Mouse (Mus musculus) lung, postnatal 0 days (tissue): ENCODE measurements around the gene Dennd1c. TPM values are rescaled to one million over a fixed set of nuclear protein-coding genes. Genes with fewer than 3 reads are reported as not detected.
A peak's percentile ranks its signal among the peaks of the same experiment; 100 is the strongest.

Source experiments
- ATAC-seq: fragments of 200-750 bp; cut with Nextera tagmentation; 2 replicates; pipeline ENCODE4 v1.8.0; 2017; ENCODE audit warnings: moderate library complexity
- DNase-seq: peaks from one replicate; pipeline ENCODE4 v3.0.0-alpha.2; 2016; ENCODE audit warnings: low spot score
- H3K27ac ChIP-seq: fragments of 300-500 bp; sonication (generic); 2 replicates; pipeline ENCODE4 v1.5.1; 2014; ENCODE audit warnings: antibody characterized with exemption, mild to moderate bottlenecking, low read length, mixed read lengths
- H3K27me3 ChIP-seq: fragments of 300-500 bp; sonication (generic); replicated peaks from 2 replicates; pipeline ENCODE4 v1.6.1; 2014; ENCODE audit warnings: low read length, mixed read lengths; ENCODE audit not compliant: insufficient read depth
- H3K36me3 ChIP-seq: fragments of 300-500 bp; sonication (generic); 2 replicates; pipeline ENCODE4 v1.6.1; 2014; ENCODE audit warnings: low read length, mixed read lengths; ENCODE audit not compliant: insufficient read depth
- H3K4me1 ChIP-seq: fragments of 300-500 bp; sonication (generic); 2 replicates; pipeline ENCODE4 v1.6.1; 2014; ENCODE audit warnings: antibody characterized with exemption, low read depth, low read length, mixed read lengths; ENCODE audit not compliant: insufficient read depth
- H3K4me2 ChIP-seq: fragments of 300-500 bp; sonication (generic); replicated peaks from 2 replicates; pipeline ENCODE4 v1.6.1; 2014; ENCODE audit warnings: low read depth, mild to moderate bottlenecking, low read length, moderate library complexity, mixed read lengths
- H3K4me3 ChIP-seq: fragments of 300-500 bp; sonication (generic); 2 replicates; pipeline ENCODE4 v1.5.1; 2014; ENCODE audit warnings: low read depth, low read length
- H3K9ac ChIP-seq: fragments of 300-500 bp; sonication (generic); replicated peaks from 2 replicates; pipeline ENCODE4 v1.6.1; 2014; ENCODE audit warnings: low read depth, mild to moderate bottlenecking
- H3K9me3 ChIP-seq: fragments of 300-500 bp; sonication (generic); 2 replicates; pipeline ENCODE4 v1.6.1; 2016; ENCODE audit warnings: low read length, mixed read lengths
- CTCF ChIP-seq: IDR thresholded peaks from 2 replicates; pipeline ENCODE4 v1.5.1; 2016; ENCODE audit warnings: antibody characterized with exemption, mild to moderate bottlenecking
- EP300 ChIP-seq: IDR thresholded peaks from 2 replicates; pipeline ENCODE4 v1.6.1; 2016; ENCODE audit warnings: antibody characterized with exemption, mild to moderate bottlenecking, control low read depth
- WGBS: fragments of 180-500 bp; shearing (Covaris S2); extraction: QIAGEN DNeasy Blood & Tissue Kit; methylation state at CpG from one replicate; pipeline ENCODE4 v1.1.7; 2014; 5-methylcytosine and 5-hydroxymethylcytosine counted together
- polyA plus RNA-seq: library from polyadenylated mRNA; unstranded; fragments of >200 nt; fragmentation: Nextera tagmentation; extraction: Ambion mirVana; gene quantifications from 2 replicates; pipeline ENCODE4 v1.2.1, GENCODE M21; 2015

Gene Dennd1c
- polyA plus RNA-seq = 5.7 and 6.0 TPM in 2 replicates

DNA sequence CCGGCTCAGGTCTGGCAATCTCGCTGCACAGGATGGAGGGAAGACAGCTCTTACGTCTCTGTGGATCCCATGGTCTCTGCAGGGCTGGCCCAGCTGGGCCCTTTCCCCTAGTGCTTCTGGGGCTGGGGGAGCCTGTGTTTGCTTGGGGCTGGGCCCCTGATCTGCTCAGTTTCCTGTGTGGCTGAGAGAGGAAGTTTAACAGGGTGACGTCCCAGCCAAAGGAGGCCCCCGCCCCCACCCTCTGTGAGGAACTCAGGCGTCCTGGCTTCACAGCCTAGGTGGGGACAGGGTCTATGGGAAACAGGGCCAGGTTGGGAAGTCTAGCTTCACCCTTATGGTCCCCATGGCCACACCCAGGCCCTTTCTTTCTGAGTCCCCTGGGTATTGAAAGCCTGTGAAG lies at the start of gene Dennd1c:
Dennd1c (minus strand) TSS at position 179 of the 400 bp plus-strand sequence.
- peak; percentile 63 for ATAC-seq
- Histone ChIP-seq H3K4me1 (no peaks in the 10 kb centered on the region), H3K36me3 (no peaks in the 10 kb centered on the region), H3K9me3 (no peaks in the 10 kb centered on the region), H3K27me3 (no peaks in the 10 kb centered on the region), H3K27ac (no peak within 1 kb of the TSS), H3K9ac (no peak within 1 kb of the TSS), H3K4me2 (no peak within 1 kb of the TSS), H3K4me3 (no peak within 1 kb of the TSS)
- peak; percentile 29 for DNase-seq
- WGBS = 39% methylated on average over 6 of the region's 6 CpGs
- TF ChIP-seq CTCF (no peak), EP300 (no peak)

DNA sequence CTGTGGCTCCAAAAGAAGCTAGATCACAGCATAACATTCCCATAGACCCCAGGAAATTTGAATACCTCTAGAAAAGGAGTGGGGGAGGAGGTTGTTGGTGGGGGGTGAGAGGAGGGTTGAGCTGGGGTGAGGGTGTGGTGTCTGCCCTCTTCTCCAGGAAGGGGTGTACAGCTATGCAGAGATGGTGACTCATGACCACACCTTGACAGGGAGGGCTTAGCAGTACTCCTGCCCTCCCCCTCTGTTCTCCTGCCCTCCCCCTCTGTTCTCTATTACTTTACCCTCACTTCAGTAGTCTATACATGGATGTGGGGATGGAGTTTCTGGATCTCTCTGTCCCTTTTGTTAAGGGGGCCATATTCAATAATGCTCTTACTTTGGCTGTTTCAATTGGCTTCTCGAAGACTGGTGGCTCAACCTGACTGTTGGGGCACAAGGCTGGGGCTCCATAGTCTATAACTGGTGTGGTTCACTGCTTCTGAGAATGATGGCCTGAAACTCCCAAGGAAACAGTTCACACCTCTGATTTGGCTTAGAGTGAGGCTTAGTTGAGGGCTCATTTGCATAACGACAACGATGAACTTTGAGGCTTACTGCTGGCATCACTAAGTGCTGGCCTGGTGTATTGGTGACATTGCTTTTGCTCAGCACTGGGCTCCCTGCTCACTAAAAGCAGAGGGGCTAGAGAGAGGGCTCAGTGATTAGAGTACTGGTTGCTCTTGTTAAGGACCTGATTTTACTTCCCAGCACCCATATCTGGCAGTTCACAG lies 47.7 kb upstream of the Dennd1c start:
- 58% methylated on average over 3 of the region's 3 CpGs for WGBS
- no peaks in the 10 kb centered on the region for H3K27me3 ChIP-seq
- H3K27ac ChIP-seq = no peak overlapping the region
- DNase-seq = no peak
- H3K4me1 ChIP-seq = no peaks in the 10 kb centered on the region
- no peak overlapping the region for H3K4me2 ChIP-seq
- H3K36me3 ChIP-seq = no peaks in the 10 kb centered on the region
- H3K4me3 ChIP-seq = no peak overlapping the region
- ATAC-seq = no peak
- H3K9ac ChIP-seq = no peak overlapping the region
- no peak for TF ChIP-seq CTCF
- TF ChIP-seq EP300 = no peak
- no peaks in the 10 kb centered on the region for H3K9me3 ChIP-seq

DNA sequence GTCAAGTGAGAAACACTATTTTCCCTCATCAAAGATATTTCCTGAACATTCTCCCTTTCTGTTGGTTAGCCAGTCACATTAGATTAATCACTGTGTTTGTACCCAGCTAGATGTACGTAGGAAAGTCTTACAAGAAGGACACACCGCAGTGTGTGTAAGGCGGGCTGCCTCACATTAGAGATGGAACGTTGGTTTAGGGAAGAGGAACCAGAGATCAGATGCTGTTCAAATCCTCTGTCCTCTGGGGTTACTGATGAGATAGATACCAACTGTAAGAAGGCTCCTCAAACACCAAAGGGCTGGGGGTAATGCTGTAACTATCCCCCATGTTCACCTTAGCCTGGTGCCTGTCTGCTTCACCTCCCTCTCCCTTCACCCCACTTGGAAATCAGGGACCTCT lies 46.5 kb upstream of the Dennd1c start:
- TF ChIP-seq EP300 (no peak), CTCF (no peak)
- Histone ChIP-seq H3K9ac (no peak overlapping the region), H3K9me3 (no peaks in the 10 kb centered on the region), H3K27me3 (no peaks in the 10 kb centered on the region), H3K27ac (no peak overlapping the region), H3K4me3 (no peak overlapping the region), H3K36me3 (no peaks in the 10 kb centered on the region), H3K4me1 (no peaks in the 10 kb centered on the region), H3K4me2 (no peak overlapping the region)
- ATAC-seq = no peak
- DNase-seq = no peak
- 71% methylated on average over 4 of the region's 4 CpGs for WGBS

DNA sequence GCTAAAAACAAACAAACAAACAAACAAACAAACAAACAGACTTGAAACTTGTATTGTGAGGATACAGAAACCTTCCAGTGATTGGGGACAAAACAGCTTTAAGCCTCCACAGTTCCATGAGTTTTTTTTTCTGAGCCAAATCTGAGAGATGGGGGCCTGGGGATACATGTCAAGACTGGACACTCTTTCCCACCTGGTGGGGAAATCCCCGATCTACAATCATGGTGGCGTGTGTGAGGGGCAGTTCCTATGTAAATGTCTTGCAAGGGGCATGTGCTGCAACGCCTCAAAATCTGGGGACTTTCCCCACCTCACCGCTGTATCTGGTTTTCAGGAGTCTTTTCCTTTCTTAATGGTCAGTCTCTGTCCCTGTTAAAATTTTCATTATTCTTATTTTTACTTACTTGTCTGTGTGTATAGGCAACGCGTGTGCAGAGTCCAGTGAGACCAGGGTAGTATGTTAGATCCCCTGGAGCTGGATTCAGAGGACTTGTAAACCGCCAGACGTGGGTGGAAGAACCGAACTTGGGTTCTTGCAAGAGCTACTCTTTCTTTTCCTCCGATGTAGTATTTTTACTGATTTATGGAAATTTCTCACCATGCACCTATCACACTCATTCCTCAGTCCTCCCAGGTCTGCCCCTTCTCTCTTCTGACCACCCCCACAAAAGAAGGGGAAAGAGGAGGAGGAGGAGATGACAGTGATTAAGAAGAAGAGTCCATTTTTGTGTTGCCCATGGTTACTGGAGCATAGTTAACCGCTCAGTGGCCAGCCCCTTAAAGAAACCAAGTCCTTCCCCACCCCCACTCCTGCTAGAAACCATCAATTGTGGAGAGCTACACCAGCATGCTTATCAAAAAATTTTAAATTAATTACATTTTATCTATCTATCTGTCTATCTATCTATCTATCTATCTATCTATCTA lies 45.1 kb upstream of the Dennd1c start:
- Histone ChIP-seq H3K4me1 (peaks cover 2% of the 10 kb centered on the region; the same call in 1 of the 2 replicates), H3K9ac (no peak overlapping the region), H3K36me3 (no peaks in the 10 kb centered on the region), H3K4me3 (no peak overlapping the region), H3K27me3 (no peaks in the 10 kb centered on the region), H3K9me3 (no peaks in the 10 kb centered on the region), H3K27ac (no peak overlapping the region), H3K4me2 (no peak overlapping the region)
- DNase-seq = no peak
- WGBS = 84% methylated on average over 11 of the region's 11 CpGs
- TF ChIP-seq EP300 = no peak
- no peak for TF ChIP-seq CTCF
- ATAC-seq = no peak

DNA sequence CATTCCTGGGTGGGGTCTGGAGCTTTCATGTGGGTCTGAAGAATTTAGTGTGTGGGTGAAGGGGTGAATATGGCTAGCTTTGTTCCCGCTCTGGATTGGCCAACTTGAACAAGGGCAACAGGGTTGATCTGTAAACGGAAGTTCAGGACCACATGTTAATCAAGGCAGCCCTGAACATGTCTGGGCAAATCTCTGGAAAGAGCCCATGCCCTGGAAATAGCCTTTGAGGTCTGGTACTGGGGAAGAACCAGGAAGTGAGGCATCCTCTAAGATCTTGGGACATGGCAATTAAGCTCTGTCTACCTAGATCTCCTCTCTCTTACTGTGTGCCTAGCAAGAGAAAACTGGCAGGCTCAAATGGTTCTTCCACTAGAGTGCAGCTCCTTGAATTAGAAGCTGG lies 43.5 kb upstream of the Dennd1c start:
- DNase-seq (no peak), ATAC-seq (no peak)
- Histone ChIP-seq H3K27ac (no peak overlapping the region), H3K9me3 (no peaks in the 10 kb centered on the region), H3K27me3 (no peaks in the 10 kb centered on the region), H3K4me3 (no peak overlapping the region), H3K36me3 (no peaks in the 10 kb centered on the region), H3K4me2 (no peak overlapping the region), H3K4me1 (peaks cover 2% of the 10 kb centered on the region; the same call in 1 of the 2 replicates), H3K9ac (no peak overlapping the region)
- no peak for TF ChIP-seq CTCF
- TF ChIP-seq EP300 = no peak
- WGBS = 51% methylated on average over 2 of the region's 2 CpGs
